In genomic region chr5:33688278-33689220, GRCm38 (mm10) we compare ENCODE assay signal across 11 mouse cellular contexts. TPM values are rescaled to one million over a fixed set of nuclear protein-coding genes. Genes with fewer than 3 reads are reported as not detected.
DNase-seq lines count a peak whose midpoint lies in the region.
"Had no signal": no experiment of that assay in that cellular context is flagged by ENCODE, and none has a peak within 500 bp of the region (broad histone marks: within the 10 kb centered on the region; RNA-seq: fewer than 3 reads in every experiment).

No protein-coding gene starts in this region.

- peak overlapping the region; percentile 33; the same call in 1 of the 2 replicates for H3K4me3 ChIP-seq in embryonic facial prominence, embryonic 10.5 days
- H3K4me3 ChIP-seq in hindbrain, embryonic 10.5 days = peak overlapping the region; percentile 35; the same call in 1 of the 2 replicates
- H3K4me3 ChIP-seq in midbrain, embryonic 10.5 days = peak overlapping the region; percentile 42; the same call in 1 of the 2 replicates

- peaks cover 44% of the 10 kb centered on the region for H3K4me1 ChIP-seq in embryonic facial prominence, embryonic 10.5 days
- peaks cover 66% of the 10 kb centered on the region for H3K4me1 ChIP-seq in hindbrain, embryonic 10.5 days (replicated peaks)
- H3K4me1 ChIP-seq in midbrain, embryonic 10.5 days = peaks cover 60% of the 10 kb centered on the region

- H3K27me3 ChIP-seq in embryonic facial prominence, embryonic 10.5 days (replicated peaks; ENCODE audit: low read depth, poor library complexity, severe bottlenecking) = peaks cover 81% of the 10 kb centered on the region
- H3K27me3 ChIP-seq in hindbrain, embryonic 10.5 days (ENCODE audit: insufficient read depth, poor library complexity, severe bottlenecking) = peaks cover 92% of the 10 kb centered on the region
- H3K27me3 ChIP-seq in midbrain, embryonic 10.5 days (ENCODE audit: low read depth, poor library complexity, severe bottlenecking) = peaks cover 96% of the 10 kb centered on the region

- peak overlapping the region; percentile 78 for H3K27ac ChIP-seq in embryonic facial prominence, embryonic 10.5 days (replicated peaks)
- H3K27ac ChIP-seq in hindbrain, embryonic 10.5 days = peak overlapping the region; percentile 86
- H3K27ac ChIP-seq in midbrain, embryonic 10.5 days (replicated peaks) = peak overlapping the region; percentile 88

- WGBS in embryonic facial prominence, embryonic 10.5 days = 65% methylated on average over 14 of the region's 14 CpGs
- WGBS in hindbrain, embryonic 10.5 days = 51% methylated on average over 14 of the region's 14 CpGs
- WGBS in midbrain, embryonic 10.5 days = 57% methylated on average over 14 of the region's 14 CpGs

- no peaks in the 10 kb centered on the region for H3K36me3 ChIP-seq in embryonic facial prominence, embryonic 10.5 days (replicated peaks)
- no peaks in the 10 kb centered on the region for H3K36me3 ChIP-seq in hindbrain, embryonic 10.5 days
- H3K36me3 ChIP-seq in midbrain, embryonic 10.5 days = no peaks in the 10 kb centered on the region

- no peaks in the 10 kb centered on the region for H3K9me3 ChIP-seq in embryonic facial prominence, embryonic 10.5 days
- H3K9me3 ChIP-seq in hindbrain, embryonic 10.5 days = no peaks in the 10 kb centered on the region
- no peaks in the 10 kb centered on the region for H3K9me3 ChIP-seq in midbrain, embryonic 10.5 days (replicated peaks)

- peak; percentile 93 for DNase-seq in heart, adult 11 months
- no peak for DNase-seq in heart, postnatal 14 days
- no peak for DNase-seq in embryonic facial prominence, embryonic 10.5 days (ENCODE audit: low spot score)
- no peak for DNase-seq in hindbrain, embryonic 10.5 days (ENCODE audit: low spot score)
- no peak for DNase-seq in midbrain, embryonic 10.5 days (ENCODE audit: low spot score)
- DNase-seq in cerebellum, postnatal 4 days (ENCODE audit: low spot score in 2 of 2) = no peak
- DNase-seq in gastrocnemius, postnatal 36 days = no peak
- DNase-seq in gastrocnemius, adult 18-20 months (ENCODE audit: low spot score) = no peak
- DNase-seq: cerebellum, adult 11 months; kidney, postnatal 36 days had no signal

- intact Hi-C loops in heart, postnatal 14 days (cut with DNase I) = loop anchor here (5.0 kb wide), 2 partner anchors 34 to 274 kb away; partner anchors contain the start of gene Fgfr3
- intact Hi-C loops in gastrocnemius, postnatal 36 days (cut with DNase I) = no loop called here

RNA-seq across cellular contexts. Expression of gene Tmem129, which starts 30.3 kb away (rescaled TPM):
- total RNA-seq in heart, postnatal 14 days (2021) = 10 to 100 TPM; 17.0 to 17.8 TPM
- 37.1 and 40.0 TPM in 2 replicates for polyA plus RNA-seq in embryonic facial prominence, embryonic 10.5 days (2016; fragmentation: Nextera tagmentation; extraction: Ambion mirVana)
- 37.1 and 40.9 TPM in 2 replicates for polyA plus RNA-seq in hindbrain, embryonic 10.5 days (2016; fragmentation: Nextera tagmentation; extraction: Ambion mirVana)
- 38.2 and 46.0 TPM in 2 replicates for polyA plus RNA-seq in midbrain, embryonic 10.5 days (2016; fragmentation: Nextera tagmentation; extraction: Ambion mirVana)
- 1 to 10 TPM; 6.1 to 9.7 TPM for total RNA-seq in gastrocnemius, postnatal 36 days (2021)
- total RNA-seq in gastrocnemius, adult 18-20 months (2021) = 1 to 10 TPM; 8.4 TPM

RNA-seq across cellular contexts. Expression of gene Tacc3, which starts 30.6 kb away (rescaled TPM):
- total RNA-seq in heart, postnatal 14 days (2021) = 10 to 100 TPM in 1 of 2 experiments, 1 to 10 TPM in 1; 6.8 to 12.0 TPM
- 318 and 337 TPM in 2 replicates for polyA plus RNA-seq in embryonic facial prominence, embryonic 10.5 days (2016; fragmentation: Nextera tagmentation; extraction: Ambion mirVana)
- 259 and 305 TPM in 2 replicates for polyA plus RNA-seq in hindbrain, embryonic 10.5 days (2016; fragmentation: Nextera tagmentation; extraction: Ambion mirVana)
- 317 and 336 TPM in 2 replicates for polyA plus RNA-seq in midbrain, embryonic 10.5 days (2016; fragmentation: Nextera tagmentation; extraction: Ambion mirVana)
- total RNA-seq in gastrocnemius, postnatal 36 days (2021) = 1 to 10 TPM; 1.6 to 3.1 TPM
- 1 to 10 TPM; 1.3 to 1.7 TPM for total RNA-seq in gastrocnemius, adult 18-20 months (2021)

RNA-seq across cellular contexts. Expression of gene Fgfr3, which starts 32.9 kb away (rescaled TPM):
- 10 to 100 TPM; 12.7 to 13.0 TPM for total RNA-seq in heart, postnatal 14 days (2021)
- 12.9 and 36.8 TPM in 2 replicates for polyA plus RNA-seq in embryonic facial prominence, embryonic 10.5 days (2016; fragmentation: Nextera tagmentation; extraction: Ambion mirVana)
- polyA plus RNA-seq in hindbrain, embryonic 10.5 days (2016; fragmentation: Nextera tagmentation; extraction: Ambion mirVana) = 80.5 and 84.6 TPM in 2 replicates
- 68.3 and 72.7 TPM in 2 replicates for polyA plus RNA-seq in midbrain, embryonic 10.5 days (2016; fragmentation: Nextera tagmentation; extraction: Ambion mirVana)
- total RNA-seq in gastrocnemius, postnatal 36 days (2021) = 1 to 10 TPM; 3.1 to 5.0 TPM
- total RNA-seq in gastrocnemius, adult 18-20 months (2021) = 1 to 10 TPM; 3.5 to 5.7 TPM
- total RNA-seq: megakaryocyte-erythroid progenitor cell, adult 5-6 weeks had no signal

RNA-seq across cellular contexts. Expression of gene Slbp, which starts 36.2 kb away (rescaled TPM):
- 10 to 100 TPM; 17.8 to 22.2 TPM for total RNA-seq in heart, postnatal 14 days (2021)
- polyA plus RNA-seq in embryonic facial prominence, embryonic 10.5 days (2016; fragmentation: Nextera tagmentation; extraction: Ambion mirVana) = 313 and 322 TPM in 2 replicates
- 255 and 317 TPM in 2 replicates for polyA plus RNA-seq in hindbrain, embryonic 10.5 days (2016; fragmentation: Nextera tagmentation; extraction: Ambion mirVana)
- polyA plus RNA-seq in midbrain, embryonic 10.5 days (2016; fragmentation: Nextera tagmentation; extraction: Ambion mirVana) = 309 and 347 TPM in 2 replicates
- total RNA-seq in gastrocnemius, postnatal 36 days (2021) = 1 to 10 TPM; 7.4 to 7.6 TPM
- total RNA-seq in gastrocnemius, adult 18-20 months (2021) = 1 to 10 TPM; 5.7 to 8.1 TPM

RNA-seq across cellular contexts. Expression of gene Gm9903, which starts 58.8 kb away (rescaled TPM):
- total RNA-seq in heart, postnatal 14 days (2021) = 1 to 10 TPM; 1.4 TPM
- 0.30 and 0.32 TPM in 2 replicates for polyA plus RNA-seq in embryonic facial prominence, embryonic 10.5 days (2016; fragmentation: Nextera tagmentation; extraction: Ambion mirVana)
- 0.77 and 1.2 TPM in 2 replicates for polyA plus RNA-seq in hindbrain, embryonic 10.5 days (2016; fragmentation: Nextera tagmentation; extraction: Ambion mirVana)
- 0.27 and 0.71 TPM in 2 replicates for polyA plus RNA-seq in midbrain, embryonic 10.5 days (2016; fragmentation: Nextera tagmentation; extraction: Ambion mirVana)
- under 1 TPM; 0.42 to 0.54 TPM for total RNA-seq in gastrocnemius, postnatal 36 days (2021)
- total RNA-seq in gastrocnemius, adult 18-20 months (2021) = under 1 TPM; 0.34 to 0.38 TPM
- total RNA-seq: megakaryocyte-erythroid progenitor cell, adult 5-6 weeks had no signal
